Mouse (Mus musculus) bone marrow macrophage, adult 2 months (primary cell): ENCODE measurements around the gene Gm20671. TPM values are rescaled to one million over a fixed set of nuclear protein-coding genes. Genes with fewer than 3 reads are reported as not detected.
"Not testable (repeated sequence)": the region's sequence is repeated elsewhere in the genome, so short reads cannot be mapped to it uniquely, and the experiment has no call there.

ENCODE experiments used
- H3K27ac ChIP-seq: 2 replicates; pipeline ENCODE4 v1.5.1; 2012; ENCODE audit warnings: low read depth, low read length; ENCODE audit not compliant: insufficient read depth
- H3K4me1 ChIP-seq: 2 replicates; pipeline ENCODE4 v1.6.1; 2012; ENCODE audit warnings: low read length; ENCODE audit not compliant: control insufficient read depth, insufficient read depth
- H3K4me3 ChIP-seq: 2 replicates; pipeline ENCODE4 v1.5.1; 2012; ENCODE audit warnings: mild to moderate bottlenecking, low read length, moderate library complexity; ENCODE audit not compliant: insufficient read depth
- CTCF ChIP-seq: IDR thresholded peaks from 2 replicates; pipeline ENCODE4 v1.5.1; 2012; ENCODE audit warnings: low read depth, mild to moderate bottlenecking, low read length, moderate library complexity
- POLR2A ChIP-seq: IDR thresholded peaks from 2 replicates; pipeline ENCODE4 v1.6.1; 2012; ENCODE audit warnings: mild to moderate bottlenecking, low read depth, low read length, borderline replicate concordance
- polyA plus RNA-seq: library from polyadenylated mRNA; stranded (reverse); fragments of >200 nt; gene quantifications from 2 replicates; pipeline ENCODE4 v1.2.4, GENCODE M21; 2012; ENCODE audit not compliant: missing spikeins, insufficient read depth, insufficient read length

Gene Gm20671
- polyA plus RNA-seq, result not detected in 2 replicates

DNA sequence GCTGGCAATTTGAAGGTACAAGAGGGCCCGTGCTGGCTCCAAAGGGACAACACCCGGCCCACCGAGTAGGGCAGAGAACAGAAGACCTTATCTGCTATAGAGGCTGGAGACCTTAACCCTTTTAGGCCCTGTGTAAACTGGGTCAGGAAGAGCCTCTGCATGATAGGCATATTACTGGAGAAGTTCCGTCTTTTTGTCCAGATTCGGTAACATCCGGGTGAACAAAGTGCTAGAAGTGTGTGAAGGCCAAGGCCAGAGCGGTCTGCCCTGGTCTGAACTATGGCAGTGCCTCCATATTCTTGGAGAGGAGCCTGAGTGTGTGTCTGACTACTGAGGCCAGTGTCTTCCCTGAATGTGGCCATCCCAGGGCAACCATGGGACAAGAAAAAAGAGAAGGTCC is at the start of gene Gm20671:
Gm20671 (minus strand) TSS at position 101 of the 400 bp plus-strand sequence.
- Histone ChIP-seq H3K4me3 (no peak within 1 kb of the TSS), H3K27ac (no peak within 1 kb of the TSS), H3K4me1 (no peaks in the 10 kb centered on the region)
- TF ChIP-seq POLR2A (no peak), CTCF (no peak)

GRCm38 (mm10) chr5:32872346-32872745 is 45.4 kb upstream of the Gm20671 start:
- no peak overlapping the region for H3K4me3 ChIP-seq
- TF ChIP-seq CTCF (no peak), POLR2A (no peak)
- no peak overlapping the region for H3K27ac ChIP-seq
- H3K4me1 ChIP-seq, result peaks cover 2% of the 10 kb centered on the region; the same call in 1 of the 2 replicates

DNA sequence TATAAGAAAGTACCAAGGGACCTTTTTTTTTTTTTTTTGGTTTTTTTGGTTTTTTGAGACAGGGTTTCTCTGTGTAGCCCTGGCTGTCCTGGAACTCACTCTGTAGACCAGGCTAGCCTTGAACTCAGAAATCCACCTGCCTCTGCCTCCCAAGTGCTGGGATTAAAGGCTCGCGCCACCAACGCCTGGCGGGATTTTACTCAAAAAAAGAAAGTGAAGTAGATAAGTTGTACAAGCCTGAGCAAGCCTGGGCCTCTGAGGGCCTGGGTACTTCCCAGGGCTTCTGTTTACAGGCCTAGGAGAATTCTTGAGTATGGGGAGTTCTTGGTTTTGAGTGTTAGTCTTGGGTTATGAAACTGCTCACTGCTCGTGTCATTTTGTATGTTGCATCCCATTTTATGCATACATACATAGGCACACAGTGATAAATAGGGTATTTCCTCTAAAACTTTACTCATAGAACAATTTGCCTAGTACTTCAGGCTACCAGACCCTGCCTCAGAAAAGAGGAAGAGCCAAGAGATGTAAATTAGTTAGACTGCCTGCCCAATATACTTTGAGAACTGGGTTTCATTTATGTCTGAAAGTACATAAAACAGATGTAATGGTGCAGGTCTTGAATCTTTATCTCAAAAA is 42.6 kb upstream of the Gm20671 start:
- Histone ChIP-seq H3K27ac (no peak overlapping the region), H3K4me1 (peaks cover 4% of the 10 kb centered on the region), H3K4me3 (no peak overlapping the region)
- no peak for TF ChIP-seq POLR2A
- TF ChIP-seq CTCF, result no peak

- peaks cover 6% of the 10 kb centered on the region; the same call in 1 of the 2 replicates for H3K4me1 ChIP-seq
- TF ChIP-seq POLR2A (no peak), CTCF (no peak)
- H3K4me3 ChIP-seq, result peak within 1 kb of the TSS; percentile 86
- peak within 1 kb of the TSS; percentile 92 for H3K27ac ChIP-seq
Observed at GRCm38 (mm10) chr5:32863253-32864228, 36.6 kb upstream of the Gm20671 start, which contains the start of gene Depdc5. Gene Depdc5 (plus strand): TSS chr5:32863701.

DNA sequence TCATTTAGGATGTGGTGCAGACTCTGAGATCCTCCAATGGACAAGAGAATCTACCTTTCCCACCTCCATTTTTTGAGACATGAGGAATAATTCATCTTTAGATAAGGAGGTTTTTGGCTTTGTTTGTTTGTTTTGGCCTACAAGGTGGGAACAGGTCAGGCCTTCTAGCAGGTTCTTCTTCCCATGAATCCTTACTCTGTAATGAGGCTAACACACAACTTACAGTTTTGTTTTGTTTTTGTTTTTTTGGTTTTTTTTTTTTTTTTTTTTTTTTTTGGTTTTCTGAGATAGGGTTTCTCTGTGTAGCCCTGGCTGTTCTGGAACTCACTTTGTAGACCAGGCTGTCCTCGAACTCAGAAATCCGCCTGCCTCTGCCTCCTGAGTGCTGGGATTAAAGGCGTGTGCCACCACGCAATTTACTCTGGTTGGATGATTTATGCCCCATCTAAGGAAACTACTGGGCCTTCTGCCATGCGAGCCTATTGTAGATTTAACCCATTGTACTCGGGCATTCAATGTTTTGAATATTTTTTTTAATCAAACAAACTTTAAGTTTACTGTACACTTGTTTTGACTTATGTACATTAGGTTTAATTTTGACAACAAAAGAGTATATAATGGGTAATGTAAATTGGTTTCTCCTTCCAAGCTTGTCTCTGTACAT is 35.7 kb upstream of the Gm20671 start:
- Histone ChIP-seq H3K27ac (peak overlapping the region; percentile 92; the same call in 1 of the 2 replicates), H3K4me3 (no peak overlapping the region; the same call in 1 of the 2 replicates), H3K4me1 (peaks cover 6% of the 10 kb centered on the region; the same call in 1 of the 2 replicates)
- TF ChIP-seq CTCF, result no peak
- TF ChIP-seq POLR2A, result no peak

- Histone ChIP-seq H3K4me3 (no peak overlapping the region), H3K27ac (no peak overlapping the region), H3K4me1 (peaks cover 8% of the 10 kb centered on the region)
- TF ChIP-seq CTCF (no peak), POLR2A (no peak)
Observed at GRCm38 (mm10) chr5:32861082-32861481, 34.2 kb upstream of the Gm20671 start.

DNA sequence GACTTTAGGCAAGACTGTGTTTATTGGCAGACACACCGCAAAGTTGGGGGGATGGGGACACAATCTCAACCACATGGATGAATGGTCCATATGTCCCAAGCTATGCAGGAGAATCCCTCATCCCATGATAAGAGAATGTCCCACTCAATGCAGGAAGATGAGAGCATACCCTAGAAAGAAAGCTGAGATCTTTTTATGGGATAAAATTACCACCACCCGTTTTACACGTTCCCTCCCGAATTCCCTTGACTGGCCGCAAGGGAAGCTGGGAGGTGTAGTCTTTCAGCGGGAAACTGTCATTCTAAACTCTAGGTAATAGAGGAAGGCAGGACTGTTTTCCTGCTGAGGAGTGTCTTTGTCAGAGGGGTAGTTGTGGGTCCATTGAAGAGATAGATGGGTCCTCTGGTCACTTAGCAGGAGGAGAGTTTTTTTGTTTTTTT is 30.9 kb upstream of the Gm20671 start:
- no peak overlapping the region for H3K27ac ChIP-seq
- TF ChIP-seq POLR2A (no peak), CTCF (no peak)

GRCm38 (mm10) chr5:32855274-32855673 is 28.4 kb upstream of the Gm20671 start:
- peaks cover 19% of the 10 kb centered on the region for H3K4me1 ChIP-seq
- not testable (repeated sequence) for H3K27ac ChIP-seq, H3K4me3 ChIP-seq

More for the DNA sequence above, 30.9 kb upstream of the Gm20671 start:
- Histone ChIP-seq H3K4me1 (peaks cover 8% of the 10 kb centered on the region), H3K4me3 (peak overlapping the region; percentile 65)

- H3K4me1 ChIP-seq, result peaks cover 19% of the 10 kb centered on the region
- no peak overlapping the region for H3K27ac ChIP-seq
Observed at GRCm38 (mm10) chr5:32854818-32855217, 27.9 kb upstream of the Gm20671 start.

More at GRCm38 (mm10) chr5:32854818-32855217, 27.9 kb upstream of the Gm20671 start:
- no peak overlapping the region for H3K4me3 ChIP-seq
- TF ChIP-seq CTCF, result no peak
- TF ChIP-seq POLR2A, result no peak
